Mouse (Mus musculus): ENCODE measurements around the gene Ak1. TPM values are rescaled to one million over a fixed set of nuclear protein-coding genes. Genes with fewer than 3 reads are reported as not detected.

Gene Ak1
- polyA plus RNA-seq, 1 experiment: 23.5 TPM

- TF ChIP-seq CTCF (IDR thresholded peaks at IDR 0.05; ENCODE audit: borderline replicate concordance, control insufficient read depth, extremely low read depth, insufficient read depth, low read length, poor library complexity) (no peak), POLR2A (IDR thresholded peaks at IDR 0.05; ENCODE audit: control insufficient read depth, extremely low read depth, insufficient read depth, low read length, poor library complexity) (no peak)
- H3K4me3 ChIP-seq (ENCODE audit: control insufficient read depth, insufficient read depth, low read length): no peak overlapping the region
- WGBS: 96% methylated on average over 26 of the region's 26 CpGs
- no peak overlapping the region for H3K27ac ChIP-seq (ENCODE audit: control insufficient read depth, insufficient read depth, low read length)
- H3K4me1 ChIP-seq (replicated peaks; ENCODE audit: control insufficient read depth, insufficient read depth, low read length): peaks cover 16% of the 10 kb centered on the region
- H3K36me3 ChIP-seq (ENCODE audit: control insufficient read depth, insufficient read depth, low read length): no peaks in the 10 kb centered on the region
- DNase-seq: no peak
- H3K27me3 ChIP-seq (ENCODE audit: control insufficient read depth, insufficient read depth, low read length): peaks cover 10% of the 10 kb centered on the region
Observed at GRCm38 (mm10) chr2:32612274-32612673, 9.3 kb upstream of the Ak1 start.

GRCm38 (mm10) chr2:32617109-32617508 lies 4.4 kb upstream of the Ak1 start:
- WGBS: 100% methylated on average over 1 of the region's 1 CpGs
- Histone ChIP-seq H3K27me3 (ENCODE audit: control insufficient read depth, insufficient read depth, low read length) (no peaks in the 10 kb centered on the region), H3K4me3 (ENCODE audit: control insufficient read depth, insufficient read depth, low read length) (no peak overlapping the region), H3K36me3 (ENCODE audit: control insufficient read depth, insufficient read depth, low read length) (no peaks in the 10 kb centered on the region), H3K27ac (ENCODE audit: control insufficient read depth, insufficient read depth, low read length) (no peak overlapping the region), H3K4me1 (replicated peaks; ENCODE audit: control insufficient read depth, insufficient read depth, low read length) (no peaks in the 10 kb centered on the region)
- no peak for DNase-seq
- TF ChIP-seq POLR2A (IDR thresholded peaks at IDR 0.05; ENCODE audit: control insufficient read depth, extremely low read depth, insufficient read depth, low read length, poor library complexity) (no peak), CTCF (IDR thresholded peaks at IDR 0.05; ENCODE audit: borderline replicate concordance, control insufficient read depth, extremely low read depth, insufficient read depth, low read length, poor library complexity) (no peak)

GRCm38 (mm10) chr2:32617601-32618000 lies 4.0 kb upstream of the Ak1 start:
- WGBS: 98% methylated on average over 4 of the region's 4 CpGs

GRCm38 (mm10) chr2:32618051-32618450 lies 3.5 kb upstream of the Ak1 start:
- DNase-seq: no peak
- H3K36me3 ChIP-seq (ENCODE audit: control insufficient read depth, insufficient read depth, low read length): no peaks in the 10 kb centered on the region
- no peak overlapping the region for H3K27ac ChIP-seq (ENCODE audit: control insufficient read depth, insufficient read depth, low read length)
- H3K4me3 ChIP-seq (ENCODE audit: control insufficient read depth, insufficient read depth, low read length): no peak overlapping the region
- H3K4me1 ChIP-seq (replicated peaks; ENCODE audit: control insufficient read depth, insufficient read depth, low read length): no peaks in the 10 kb centered on the region
- H3K27me3 ChIP-seq (ENCODE audit: control insufficient read depth, insufficient read depth, low read length): no peaks in the 10 kb centered on the region
- no peak for TF ChIP-seq POLR2A (IDR thresholded peaks at IDR 0.05; ENCODE audit: control insufficient read depth, extremely low read depth, insufficient read depth, low read length, poor library complexity)
- no peak for TF ChIP-seq CTCF (IDR thresholded peaks at IDR 0.05; ENCODE audit: borderline replicate concordance, control insufficient read depth, extremely low read depth, insufficient read depth, low read length, poor library complexity)
- whole genome bisulfite sequencing: 98% methylated on average over 9 of the region's 9 CpGs

More at GRCm38 (mm10) chr2:32617601-32618000, 4.0 kb upstream of the Ak1 start:
- TF ChIP-seq POLR2A (IDR thresholded peaks at IDR 0.05; ENCODE audit: control insufficient read depth, extremely low read depth, insufficient read depth, low read length, poor library complexity): no peak
- TF ChIP-seq CTCF (IDR thresholded peaks at IDR 0.05; ENCODE audit: borderline replicate concordance, control insufficient read depth, extremely low read depth, insufficient read depth, low read length, poor library complexity): 0 out of 2 replicates have a peak, but pooled peaks have one; percentile 23
- H3K36me3 ChIP-seq (ENCODE audit: control insufficient read depth, insufficient read depth, low read length): no peaks in the 10 kb centered on the region
- no peaks in the 10 kb centered on the region for H3K27me3 ChIP-seq (ENCODE audit: control insufficient read depth, insufficient read depth, low read length)
- no peaks in the 10 kb centered on the region for H3K4me1 ChIP-seq (replicated peaks; ENCODE audit: control insufficient read depth, insufficient read depth, low read length)
- H3K27ac ChIP-seq (ENCODE audit: control insufficient read depth, insufficient read depth, low read length): no peak overlapping the region
- H3K4me3 ChIP-seq (ENCODE audit: control insufficient read depth, insufficient read depth, low read length): no peak overlapping the region
- no peak for DNase-seq

GRCm38 (mm10) chr2:32620682-32621516 lies 659 bp upstream of the Ak1 start:
- Histone ChIP-seq H3K27me3 (ENCODE audit: control insufficient read depth, insufficient read depth, low read length) (no peaks in the 10 kb centered on the region), H3K36me3 (ENCODE audit: control insufficient read depth, insufficient read depth, low read length) (no peaks in the 10 kb centered on the region), H3K4me1 (replicated peaks; ENCODE audit: control insufficient read depth, insufficient read depth, low read length) (no peaks in the 10 kb centered on the region), H3K27ac (ENCODE audit: control insufficient read depth, insufficient read depth, low read length) (no peak overlapping the region), H3K4me3 (ENCODE audit: control insufficient read depth, insufficient read depth, low read length) (no peak overlapping the region)
- 87% methylated on average over 4 of the region's 4 CpGs for WGBS
- no peak for TF ChIP-seq POLR2A (IDR thresholded peaks at IDR 0.05; ENCODE audit: control insufficient read depth, extremely low read depth, insufficient read depth, low read length, poor library complexity)
- no peak for TF ChIP-seq CTCF (IDR thresholded peaks at IDR 0.05; ENCODE audit: borderline replicate concordance, control insufficient read depth, extremely low read depth, insufficient read depth, low read length, poor library complexity)
- DNase-seq: no peak

GRCm38 (mm10) chr2:32624111-32624748 lies 2.7 kb downstream of the Ak1 start:
- no peak overlapping the region for H3K27ac ChIP-seq (ENCODE audit: control insufficient read depth, insufficient read depth, low read length)
- no peak for TF ChIP-seq POLR2A (IDR thresholded peaks at IDR 0.05; ENCODE audit: control insufficient read depth, extremely low read depth, insufficient read depth, low read length, poor library complexity)
- no peak for TF ChIP-seq CTCF (IDR thresholded peaks at IDR 0.05; ENCODE audit: borderline replicate concordance, control insufficient read depth, extremely low read depth, insufficient read depth, low read length, poor library complexity)
- no peaks in the 10 kb centered on the region for H3K36me3 ChIP-seq (ENCODE audit: control insufficient read depth, insufficient read depth, low read length)
- DNase-seq: no peak
- H3K4me1 ChIP-seq (replicated peaks; ENCODE audit: control insufficient read depth, insufficient read depth, low read length): no peaks in the 10 kb centered on the region
- 92% methylated on average over 5 of the region's 5 CpGs for WGBS
- H3K27me3 ChIP-seq (ENCODE audit: control insufficient read depth, insufficient read depth, low read length): no peaks in the 10 kb centered on the region
- no peak overlapping the region for H3K4me3 ChIP-seq (ENCODE audit: control insufficient read depth, insufficient read depth, low read length)
